ENCODE assay signal across 8 mouse cellular contexts in the genomic region with DNA sequence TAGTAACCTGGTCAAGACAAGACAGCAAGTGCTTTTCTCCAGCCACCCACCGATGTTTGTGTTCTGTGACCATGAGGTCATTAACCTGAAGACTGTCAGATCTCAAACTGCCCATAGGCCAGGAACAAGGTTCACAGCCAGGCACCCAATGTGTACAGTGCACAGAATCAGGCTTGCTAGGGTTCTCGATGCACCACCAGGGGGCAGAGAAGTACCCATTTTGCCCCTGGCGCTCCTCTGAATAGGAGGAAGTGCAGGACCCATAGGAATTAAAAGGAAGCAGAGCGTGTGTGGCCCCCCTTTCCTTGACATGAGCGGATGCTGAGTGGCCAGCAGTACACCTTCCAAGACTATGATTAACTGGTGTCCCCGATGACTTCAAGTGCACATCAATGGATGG. TPM values are rescaled to one million over a fixed set of nuclear protein-coding genes. Genes with fewer than 3 reads are reported as not detected.
A peak's percentile ranks its signal among the peaks of the same experiment; 100 is the strongest.
DNase-seq lines count a peak whose midpoint lies in the region; ATAC-seq and TF ChIP-seq lines count a peak whose summit lies in the region.

No protein-coding gene starts in this region.

- no peaks in the 10 kb centered on the region for H3K27me3 ChIP-seq in MEL (ENCODE audit: control insufficient read depth in 1 of 2, insufficient read depth in 2 of 2, low read length in 2 of 2)
- H3K27me3 ChIP-seq in liver, embryonic 13.5 days = 0 out of 2 replicates have a peak, but pooled peaks cover 6% of the 10 kb centered on the region

- no peak overlapping the region for H3K9ac ChIP-seq in MEL (ENCODE audit: control insufficient read depth, low read depth, low read length, poor library complexity, severe bottlenecking)
- no peak overlapping the region for H3K9ac ChIP-seq in liver, embryonic 13.5 days

- peak; percentile 80 for TF ChIP-seq RAD21 in MEL (IDR thresholded peaks at IDR 0.05; ENCODE audit: low read depth, low read length)

- no peaks in the 10 kb centered on the region; a peak in 1 of 4 replicates for H3K4me1 ChIP-seq in MEL (ENCODE audit: control insufficient read depth in 1 of 2, insufficient read depth in 2 of 2, low read length in 2 of 2)
- 0 out of 2 replicates have a peak, but pooled peaks cover 3% of the 10 kb centered on the region for H3K4me1 ChIP-seq in liver, embryonic 13.5 days (replicated peaks)

- H3K4me2 ChIP-seq in liver, embryonic 13.5 days = no peak overlapping the region

- no peak for TF ChIP-seq POLR2A in MEL (IDR thresholded peaks at IDR 0.05; ENCODE audit: control insufficient read depth in 1 of 2, insufficient read depth in 1 of 2, low read depth in 1 of 2, low read length in 2 of 2, poor library complexity in 1 of 2)

- no peaks in the 10 kb centered on the region for H3K9me3 ChIP-seq in MEL (replicated peaks; ENCODE audit: insufficient read depth, low read length)
- no peaks in the 10 kb centered on the region for H3K9me3 ChIP-seq in liver, embryonic 13.5 days (replicated peaks)

- WGBS in liver, embryonic 13.5 days (ENCODE audit: insufficient replicate concordance) = 17% methylated on average over 6 of the region's 6 CpGs

- no peaks in the 10 kb centered on the region for H3K79me2 ChIP-seq in MEL (ENCODE audit: control insufficient read depth, insufficient read depth, low read length, poor library complexity)

- no peak overlapping the region for H3K27ac ChIP-seq in MEL (ENCODE audit: control insufficient read depth, low read depth, low read length)
- no peak overlapping the region for H3K27ac ChIP-seq in liver, embryonic 13.5 days

- no peak for TF ChIP-seq EP300 in MEL (IDR thresholded peaks at IDR 0.05; ENCODE audit: low read depth in 1 of 2, low read length in 2 of 2)

- H3K36me3 ChIP-seq in MEL (ENCODE audit: control insufficient read depth in 1 of 2, insufficient read depth in 2 of 2, low read length in 2 of 2) = no peaks in the 10 kb centered on the region; a peak in 1 of 4 replicates
- H3K36me3 ChIP-seq in liver, embryonic 13.5 days = peaks cover 15% of the 10 kb centered on the region

- TF ChIP-seq CTCF in MEL (IDR thresholded peaks at IDR 0.05 in 2 of 3, conservative IDR thresholded peaks at IDR 0.05 in 1 of 3; ENCODE audit: control insufficient read depth in 1 of 3, insufficient read depth in 1 of 3, low read depth in 2 of 3, low read length in 3 of 3, poor library complexity in 1 of 3, severe bottlenecking in 1 of 3) = peak; percentile 78 to 97 (median 80)

- no peak overlapping the region for H3K4me3 ChIP-seq in MEL (ENCODE audit: control insufficient read depth in 1 of 2, insufficient read depth in 1 of 2, low read depth in 2 of 2, low read length in 2 of 2)
- H3K4me3 ChIP-seq in liver, embryonic 13.5 days (replicated peaks) = no peak overlapping the region

- DNase-seq in 416B (ENCODE audit: low read depth) = peak; percentile 83
- DNase-seq in MEL (ENCODE audit: low read depth, low spot score) = peak; percentile 85
- DNase-seq in cerebellum, adult 8-10 months = peak; percentile 43
- DNase-seq in gastrocnemius, postnatal 10 days = peak; percentile 53
- DNase-seq in kidney, adult 11 months = peak; percentile 48
- peak; percentile 45 for DNase-seq in liver, embryonic 13.5 days
- DNase-seq in natural killer cell, adult 2 months (ENCODE audit: low spot score in 2 of 2) = peak; percentile 17 to 60
- peak; percentile 77 for DNase-seq in testis, postnatal 10 days (ENCODE audit: low spot score)

- peak; percentile 57; the same call in 1 of the 2 replicates for ATAC-seq in liver, embryonic 13.5 days (ENCODE audit: low read depth)

TF ChIP-seq in MEL, 35 proteins besides CTCF, POLR2A, EP300 and RAD21:
- TF ChIP-seq MAZ (IDR thresholded peaks at IDR 0.05; ENCODE audit: low read depth, low read length) = no peak
- no peak for TF ChIP-seq POLR2AphosphoS2 (IDR thresholded peaks at IDR 0.05; ENCODE audit: low read length)
- TF ChIP-seq MXI1 (IDR thresholded peaks at IDR 0.05; ENCODE audit: low read depth, low read length) = no peak
- TF ChIP-seq JUND (IDR thresholded peaks at IDR 0.05; ENCODE audit: low read depth, low read length) = no peak
- TF ChIP-seq MAFK (IDR thresholded peaks at IDR 0.05; ENCODE audit: borderline replicate concordance, low read depth, low read length) = no peak
- TF ChIP-seq ZC3H11A (IDR thresholded peaks at IDR 0.05; ENCODE audit: low read depth, low read length) = peak; percentile 78
- 0 out of 2 replicates have a peak, but pooled peaks have one; percentile 16 for TF ChIP-seq ZNF384 (IDR thresholded peaks at IDR 0.05; ENCODE audit: low read depth, low read length)
- no peak for TF ChIP-seq NELFE (IDR thresholded peaks at IDR 0.05; ENCODE audit: low read depth, low read length)
- TF ChIP-seq GABPA (IDR thresholded peaks at IDR 0.05; ENCODE audit: low read depth, low read length) = no peak
- TF ChIP-seq ELF1 (IDR thresholded peaks at IDR 0.05; ENCODE audit: low read depth, low read length) = peak; percentile 69; the same call in 1 of the 2 replicates
- TF ChIP-seq SIN3A (IDR thresholded peaks at IDR 0.05; ENCODE audit: low read length) = peak; percentile 37; the same call in 1 of the 2 replicates
- peak; percentile 97 for TF ChIP-seq SMC3 (IDR thresholded peaks at IDR 0.05; ENCODE audit: low read depth, low read length)
- TF ChIP-seq ZMIZ1 (IDR thresholded peaks at IDR 0.05; ENCODE audit: low read depth, low read length) = no peak
- TF ChIP-seq MEF2A (IDR thresholded peaks at IDR 0.05; ENCODE audit: extremely low read depth, insufficient replicate concordance, low read depth, low read length, poor library complexity, severe bottlenecking) = no peak
- TF ChIP-seq E2F4 (IDR thresholded peaks at IDR 0.05; ENCODE audit: borderline replicate concordance, low read depth, low read length) = no peak

RNA-seq across cellular contexts. Expression of gene Celf6, which starts 10.6 kb away (rescaled TPM):
- not detected in 2 replicates for total RNA-seq in MEL (2012; rRNA removed)
- polyA plus RNA-seq in MEL (2012; ENCODE audit: insufficient read depth in 1 of 2, insufficient read length in 2 of 2, low read depth in 1 of 2, low replicate concordance in 2 of 2, missing spikeins in 1 of 2) = under 1 TPM in 1 of 2 experiments, not detected in 1; 0.13 TPM
- total RNA-seq in gastrocnemius, postnatal 10 days (2021) = not detected
- 0.12 TPM in 1 of 2 replicates, not detected in the other for polyA plus RNA-seq in liver, embryonic 13.5 days (2015; fragmentation: Nextera tagmentation; extraction: Ambion mirVana)

RNA-seq across cellular contexts. Expression of gene Tmem202, which starts 27.5 kb away (rescaled TPM):
- total RNA-seq in MEL (2012; rRNA removed) = 0.23 and 0.50 TPM in 2 replicates
- polyA plus RNA-seq in MEL (2012; ENCODE audit: insufficient read depth in 1 of 2, insufficient read length in 2 of 2, low read depth in 1 of 2, low replicate concordance in 2 of 2, missing spikeins in 1 of 2) = not detected
- total RNA-seq in gastrocnemius, postnatal 10 days (2021) = under 1 TPM; 0.56 to 0.63 TPM
- 0.16 TPM in 1 of 2 replicates, not detected in the other for polyA plus RNA-seq in liver, embryonic 13.5 days (2015; fragmentation: Nextera tagmentation; extraction: Ambion mirVana)

RNA-seq across cellular contexts. Expression of gene Hexa, which starts 27.8 kb away (rescaled TPM):
- 38.0 and 44.3 TPM in 2 replicates for total RNA-seq in MEL (2012; rRNA removed)
- 10 to 100 TPM in 1 of 2 experiments, not detected in 1; 54.0 TPM for polyA plus RNA-seq in MEL (2012; ENCODE audit: insufficient read depth in 1 of 2, insufficient read length in 2 of 2, low read depth in 1 of 2, low replicate concordance in 2 of 2, missing spikeins in 1 of 2)
- total RNA-seq in gastrocnemius, postnatal 10 days (2021) = 10 to 100 TPM; 25.7 to 37.4 TPM
- 32.1 and 32.5 TPM in 2 replicates for polyA plus RNA-seq in liver, embryonic 13.5 days (2015; fragmentation: Nextera tagmentation; extraction: Ambion mirVana)

RNA-seq across cellular contexts. Expression of gene Parp6, which starts 50.0 kb away (rescaled TPM):
- 5.9 and 6.4 TPM in 2 replicates for total RNA-seq in MEL (2012; rRNA removed)
- polyA plus RNA-seq in MEL (2012; ENCODE audit: insufficient read depth in 1 of 2, insufficient read length in 2 of 2, low read depth in 1 of 2, low replicate concordance in 2 of 2, missing spikeins in 1 of 2) = 10 to 100 TPM in 1 of 2 experiments, not detected in 1; 13.8 TPM
- 10 to 100 TPM; 11.9 to 19.0 TPM for total RNA-seq in gastrocnemius, postnatal 10 days (2021)
- polyA plus RNA-seq in liver, embryonic 13.5 days (2015; fragmentation: Nextera tagmentation; extraction: Ambion mirVana) = 3.7 and 3.9 TPM in 2 replicates
